Mouse (Mus musculus) heart, adult 2 months (tissue): ENCODE measurements around the gene Stac2. TPM values are rescaled to one million over a fixed set of nuclear protein-coding genes. Genes with fewer than 3 reads are reported as not detected.
A peak's percentile ranks its signal among the peaks of the same experiment; 100 is the strongest.

Experiments
- DNase-seq, 2 experiments: peaks; one replicate each; pipeline ENCODE4 v3.0.0; 2021
- H3K27ac ChIP-seq: fragments of 200-600 bp; 2 replicates; pipeline ENCODE4 v1.8.1; 2022
- H3K27me3 ChIP-seq: fragments of 200-500 bp; 2 replicates; pipeline ENCODE4 v1.6.1; 2012; ENCODE audit warnings: mild to moderate bottlenecking, low read length, inconsistent platforms, mixed read lengths; ENCODE audit not compliant: control insufficient read depth, insufficient read depth
- H3K36me3 ChIP-seq: fragments of 200-500 bp; 2 replicates; pipeline ENCODE4 v1.6.1; 2012; ENCODE audit warnings: low read length, inconsistent platforms; ENCODE audit not compliant: control insufficient read depth, insufficient read depth
- H3K4me1 ChIP-seq: fragments of 200-500 bp; 2 replicates; pipeline ENCODE4 v1.6.1; 2011; ENCODE audit warnings: low read length; ENCODE audit not compliant: control insufficient read depth, insufficient read depth
- H3K4me3 ChIP-seq: fragments of 200-600 bp; 2 replicates; pipeline ENCODE4 v1.8.1; 2022
- H3K79me2 ChIP-seq: fragments of 200-500 bp; replicated peaks from 2 replicates; pipeline ENCODE4 v1.6.1; 2012; ENCODE audit warnings: mild to moderate bottlenecking, inconsistent platforms, low read length, moderate library complexity, mixed read lengths; ENCODE audit not compliant: control insufficient read depth, insufficient read depth
- H3K9ac ChIP-seq: fragments of 200-500 bp; 2 replicates; pipeline ENCODE4 v1.6.1; 2012; ENCODE audit warnings: low read depth, mild to moderate bottlenecking, control low read depth, inconsistent platforms, low read length, mixed read lengths
- CTCF ChIP-seq: fragments of 200-600 bp; IDR thresholded peaks from 2 replicates; pipeline ENCODE4 v1.8.1; 2022; ENCODE audit warnings: antibody characterized with exemption, mild to moderate bottlenecking, moderate library complexity
- EP300 ChIP-seq: fragments of 200-500 bp; IDR thresholded peaks from 2 replicates; pipeline ENCODE4 v1.6.1; 2011; ENCODE audit warnings: low read depth, low read length, control low read depth; ENCODE audit not compliant: insufficient read depth
- POLR2A ChIP-seq: fragments of 200-500 bp; IDR thresholded peaks from 2 replicates; pipeline ENCODE4 v1.6.1; 2011; ENCODE audit warnings: mild to moderate bottlenecking, low read depth, low read length, control low read depth; ENCODE audit not compliant: insufficient read depth
- WGBS: fragments of 180-500 bp; shearing (Covaris S2); methylation state at CpG from one replicate; pipeline ENCODE4 v1.1.7; 2018; 5-methylcytosine and 5-hydroxymethylcytosine counted together
- intact Hi-C: fragments of 180-260 bp; cut with DNase I; formaldehyde crosslinking; loops from one replicate; pipeline ENCODE4 v1.15.1; 2025
- microRNA-seq, 2 experiments: library from miRNA; unstranded; fragments of <30 nt; microRNA quantifications; one replicate each; pipeline ENCODE4 v1.2.0; 2021
- polyA plus RNA-seq: library from polyadenylated mRNA; depleted of rRNA; stranded (reverse); fragments of >200 nt; gene quantifications from 2 replicates; pipeline ENCODE4 v1.2.3, GENCODE M21; 2012; rRNA removed
- total RNA-seq, 2 experiments: library from RNA; stranded (reverse); gene quantifications; 2 replicates each; pipeline ENCODE4 v1.2.3; 2021

Stac2 gene
- total and polyA plus RNA-seq, 3 experiments, result 0.10 to 0.35 (median 0.20) TPM

- H3K4me1 ChIP-seq, result no peaks in the 10 kb centered on the region; the same call in 1 of the 2 replicates
- peak; percentile 70; the same call in 1 of the 2 replicates for TF ChIP-seq EP300
- no peak for TF ChIP-seq CTCF
- TF ChIP-seq POLR2A, result no peak
- WGBS, result under 1% methylated on average over 26 of the region's 26 CpGs
- peak overlapping the region; percentile 93 for H3K4me3 ChIP-seq
- no peaks in the 10 kb centered on the region for H3K36me3 ChIP-seq
- DNase-seq, result peak; percentile 89 to 92
- intact Hi-C loops, result no loop called here
- H3K79me2 ChIP-seq, result no peaks in the 10 kb centered on the region
- H3K27ac ChIP-seq, result peak overlapping the region; percentile 92
- H3K27me3 ChIP-seq, result no peaks in the 10 kb centered on the region
- H3K9ac ChIP-seq, result peak overlapping the region; percentile 72
These were observed 64.6 kb downstream of the Stac2 start for GRCm38 (mm10) chr11:97988530-97989096.

- DNase-seq, result peak; percentile 94 to 97
- TF ChIP-seq POLR2A (peak; percentile 78), EP300 (peak; percentile 98), CTCF (peak; percentile 91)
- Histone ChIP-seq H3K79me2 (no peaks in the 10 kb centered on the region), H3K9ac (peak overlapping the region; percentile 72), H3K4me1 (no peaks in the 10 kb centered on the region; the same call in 1 of the 2 replicates), H3K36me3 (no peaks in the 10 kb centered on the region), H3K4me3 (peak overlapping the region; percentile 93), H3K27me3 (no peaks in the 10 kb centered on the region), H3K27ac (peak overlapping the region; percentile 92)
- intact Hi-C loops, result loop anchor here (1.0 to 2.0 kb wide), 3 partner anchors 51 to 195 kb away; no protein-coding TSS in a partner anchor
- under 1% methylated on average over 42 of the region's 42 CpGs for WGBS
These were observed 65.4 kb downstream of the Stac2 start for GRCm38 (mm10) chr11:97987551-97988526.

- H3K79me2 ChIP-seq, result no peaks in the 10 kb centered on the region
- intact Hi-C loops, result loop anchor here (1.0 to 2.0 kb wide), 3 partner anchors 50 to 194 kb away; no protein-coding TSS in a partner anchor
- H3K4me3 ChIP-seq, result peak overlapping the region; percentile 93
- WGBS, result 29% methylated on average over 17 of the region's 17 CpGs
- peak overlapping the region; percentile 92 for H3K27ac ChIP-seq
- H3K36me3 ChIP-seq, result no peaks in the 10 kb centered on the region
- TF ChIP-seq POLR2A, result no peak
- TF ChIP-seq EP300, result no peak
- TF ChIP-seq CTCF, result no peak
- peak in 1 of 2 experiments; percentile 43 for DNase-seq
- H3K27me3 ChIP-seq, result no peaks in the 10 kb centered on the region
- H3K4me1 ChIP-seq, result no peaks in the 10 kb centered on the region; the same call in 1 of the 2 replicates
- no peak overlapping the region; the same call in 1 of the 2 replicates for H3K9ac ChIP-seq
These were observed 66.4 kb downstream of the Stac2 start for GRCm38 (mm10) chr11:97986738-97987465.

Small RNA genes within 50 kb of the gene (microRNA-seq; reads per million reads assigned to microRNA genes)
- gene Gm27597, result 0 reads per million in 2 experiments

Other genes with a start within 250 kb of the Stac2 start
- gene B230217C12Rik, start 212.7 kb downstream of the Stac2 start, total RNA-seq, result 1 to 10 TPM in 1 of 2 experiments, under 1 TPM in 1; 0.64 to 1.6 TPM
- 2.3 and 2.7 TPM in 2 replicates for gene B230217C12Rik, start 212.7 kb downstream of the Stac2 start, polyA plus RNA-seq
- under 1 TPM; 0.29 to 0.45 TPM for gene Fbxo47, start 169.3 kb downstream of the Stac2 start, total RNA-seq
- 0.29 and 0.43 TPM in 2 replicates for gene Fbxo47, start 169.3 kb downstream of the Stac2 start, polyA plus RNA-seq
- 1 to 10 TPM; 4.5 to 5.5 TPM for gene Plxdc1, start 67.0 kb downstream of the Stac2 start, total RNA-seq
- gene Plxdc1, start 67.0 kb downstream of the Stac2 start, polyA plus RNA-seq, result 6.6 and 8.5 TPM in 2 replicates
- under 1 TPM; 0.66 to 0.70 TPM for gene Arl5c, start 57.3 kb downstream of the Stac2 start, total RNA-seq
- 2.4 and 2.8 TPM in 2 replicates for gene Arl5c, start 57.3 kb downstream of the Stac2 start, polyA plus RNA-seq
- 1 to 10 TPM; 5.9 to 6.1 TPM for gene Cacnb1, start 30.4 kb downstream of the Stac2 start, total RNA-seq
- gene Cacnb1, start 30.4 kb downstream of the Stac2 start, polyA plus RNA-seq, result 10.0 and 10.5 TPM in 2 replicates
- 100 to 1,000 TPM; 505 to 604 TPM for gene Rpl19, start 26.8 kb downstream of the Stac2 start, total RNA-seq
- 348 and 422 TPM in 2 replicates for gene Rpl19, start 26.8 kb downstream of the Stac2 start, polyA plus RNA-seq
- 10 to 100 TPM; 14.3 to 14.4 TPM for gene Fbxl20, start 96.9 kb upstream of the Stac2 start, total RNA-seq
- 10.7 and 16.0 TPM in 2 replicates for gene Fbxl20, start 96.9 kb upstream of the Stac2 start, polyA plus RNA-seq
- 10 to 100 TPM; 38.6 to 43.5 TPM for gene Med1, start 139.8 kb upstream of the Stac2 start, total RNA-seq
- gene Med1, start 139.8 kb upstream of the Stac2 start, polyA plus RNA-seq, result 14.0 and 26.0 TPM in 2 replicates
- 10 to 100 TPM; 20.6 to 21.2 TPM for gene Cdk12, start 149.6 kb upstream of the Stac2 start, total RNA-seq
- 7.5 and 12.7 TPM in 2 replicates for gene Cdk12, start 149.6 kb upstream of the Stac2 start, polyA plus RNA-seq